Mouse (Mus musculus): Measurements from ENCODE around the gene Atp1a4.

Atp1a4 gene

GRCm38 (mm10) chr1:172197851-172198250, 60.4 kb downstream of the Atp1a4 start:
- no peak for ATAC-seq (ENCODE audit: low TSS enrichment)

- ATAC-seq (ENCODE audit: low TSS enrichment), result no peak
Observed at GRCm38 (mm10) chr1:172197146-172197545, 61.1 kb downstream of the Atp1a4 start.

GRCm38 (mm10) chr1:172194435-172194834, 63.8 kb downstream of the Atp1a4 start:
- no peak for ATAC-seq (ENCODE audit: low TSS enrichment)

- no peak for ATAC-seq (ENCODE audit: low TSS enrichment)
Observed at GRCm38 (mm10) chr1:172192217-172192616, 66.0 kb downstream of the Atp1a4 start.

GRCm38 (mm10) chr1:172191578-172191977, 66.6 kb downstream of the Atp1a4 start:
- peak; percentile 49 for ATAC-seq (ENCODE audit: low TSS enrichment)

GRCm38 (mm10) chr1:172188891-172189290, 69.3 kb downstream of the Atp1a4 start:
- ATAC-seq (ENCODE audit: low TSS enrichment), result no peak

GRCm38 (mm10) chr1:172186401-172187289, 71.6 kb downstream of the Atp1a4 start:
- ATAC-seq (ENCODE audit: low TSS enrichment), result no peak

- no peak for ATAC-seq (ENCODE audit: low TSS enrichment)
Observed at GRCm38 (mm10) chr1:172183915-172184314, 74.3 kb downstream of the Atp1a4 start.

- no peak for ATAC-seq (ENCODE audit: low TSS enrichment)
Observed at GRCm38 (mm10) chr1:172183056-172183455, 75.2 kb downstream of the Atp1a4 start.

- ATAC-seq (ENCODE audit: low TSS enrichment), result no peak
Observed at GRCm38 (mm10) chr1:172181777-172182176, 76.4 kb downstream of the Atp1a4 start.

- ATAC-seq (ENCODE audit: low TSS enrichment), result no peak
Observed at GRCm38 (mm10) chr1:172180881-172181280, 77.3 kb downstream of the Atp1a4 start.

GRCm38 (mm10) chr1:172179102-172179501, 79.1 kb downstream of the Atp1a4 start:
- ATAC-seq (ENCODE audit: low TSS enrichment), result no peak

- no peak for ATAC-seq (ENCODE audit: low TSS enrichment)
Observed at GRCm38 (mm10) chr1:172177791-172178190, 80.4 kb downstream of the Atp1a4 start.

All from frontal cortex, adult (tissue).